ENCODE assay signal across 9 mouse cellular contexts in the genomic region with DNA sequence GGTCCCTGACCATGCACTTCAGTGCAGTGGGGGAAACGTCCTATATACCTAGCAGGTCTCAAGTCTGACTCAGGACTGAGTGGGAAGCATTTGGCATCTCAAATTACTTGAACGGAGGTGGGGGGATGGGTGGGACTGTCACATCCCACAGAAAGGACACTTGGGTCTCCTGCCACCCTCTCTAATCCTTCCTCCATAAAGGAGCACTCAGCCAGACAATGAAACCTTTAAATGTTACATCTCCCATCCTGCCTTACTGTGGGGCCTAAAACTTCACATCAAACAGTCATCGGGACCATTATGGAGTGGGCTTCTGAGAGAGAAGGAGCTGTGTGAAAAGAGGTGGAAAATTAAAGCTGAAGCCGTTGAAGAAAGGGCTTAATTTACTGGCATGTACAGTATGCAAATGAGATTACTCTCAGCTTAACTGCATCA.
DNase-seq lines count a peak whose midpoint lies in the region; ATAC-seq and TF ChIP-seq lines count a peak whose summit lies in the region.
"Had no signal": no experiment of that assay in that cellular context is flagged by ENCODE, and none has a peak within 500 bp of the region (broad histone marks: within the 10 kb centered on the region; RNA-seq: fewer than 3 reads in every experiment).

No protein-coding gene starts in this region.

- no peaks in the 10 kb centered on the region for H3K27me3 ChIP-seq in heart, embryonic 14.5 days (ENCODE audit: control insufficient read depth, insufficient read depth, low read length)

- 11% methylated on average over 4 of the region's 4 CpGs for WGBS in heart, embryonic 14.5 days

- DNase-seq in heart, postnatal 14 days, result no peak
- peak; percentile 37 for DNase-seq in 416B (ENCODE audit: low read depth)
- DNase-seq in embryo, embryonic 11 days, result peak; percentile 67
- DNase-seq in layer of hippocampus, adult 2 months (ENCODE audit: low spot score in 2 of 2), result no peak
- DNase-seq in cerebellum, adult 11 months, result no peak
- no peak for DNase-seq in urinary bladder, postnatal 4 days (ENCODE audit: low spot score in 2 of 2)

- peaks cover 38 to 91% of the 10 kb centered on the region in 2 experiments for H3K4me1 ChIP-seq in heart, embryonic 14.5 days (ENCODE audit: control insufficient read depth in 2 of 2, insufficient read depth in 2 of 2, low read length in 2 of 2)

- peak overlapping the region; percentile 62 for H3K9ac ChIP-seq in heart, embryonic 14.5 days (ENCODE audit: low read length)
- H3K9ac ChIP-seq: liver, embryonic 12.5 days had no signal

- peak overlapping the region; percentile 59 for H3K4me2 ChIP-seq in heart, embryonic 14.5 days (ENCODE audit: low read length)
- H3K4me2 ChIP-seq: liver, embryonic 12.5 days had no signal

- intact Hi-C loops in heart, postnatal 14 days (cut with DNase I), result loop anchor here (5.0 kb wide), 2 partner anchors 144 to 229 kb away; no protein-coding TSS in a partner anchor

- peak overlapping the region; percentile 89 to 95 for H3K27ac ChIP-seq in heart, embryonic 14.5 days (replicated peaks in 1 of 2; ENCODE audit: control insufficient read depth in 1 of 2, insufficient read depth in 1 of 2, low read depth in 2 of 2, low read length in 2 of 2)
- H3K27ac ChIP-seq in layer of hippocampus, adult 2 months, result no peak overlapping the region
- H3K27ac ChIP-seq: liver, embryonic 12.5 days had no signal

- 0 out of 4 replicates have a peak overlapping the region, but pooled peaks of 1 of the 2 experiments have one; percentile 1 for H3K4me3 ChIP-seq in heart, embryonic 14.5 days (ENCODE audit: control insufficient read depth in 1 of 2, insufficient read depth in 1 of 2, low read depth in 1 of 2, low read length in 2 of 2)
- H3K4me3 ChIP-seq in layer of hippocampus, adult 2 months, result no peak overlapping the region
- H3K4me3 ChIP-seq: liver, embryonic 12.5 days had no signal

- no peaks in the 10 kb centered on the region for H3K36me3 ChIP-seq in heart, embryonic 14.5 days (ENCODE audit: control insufficient read depth, insufficient read depth, low read length)
- H3K36me3 ChIP-seq: liver, embryonic 12.5 days had no signal

- no peak for ATAC-seq in heart, embryonic 14.5 days (ENCODE audit: insufficient number of reproducible peaks, insufficient read depth, low FRiP score, low read depth)
- ATAC-seq in inflammation-experienced regulatory T-cells, adult 6 months, result peak; percentile 6
- ATAC-seq: liver, embryonic 12.5 days had no signal

- no peak for TF ChIP-seq CTCF in layer of hippocampus, adult 2 months (conservative IDR thresholded peaks at IDR 0.05)

- H3K9me3 ChIP-seq in heart, embryonic 14.5 days (ENCODE audit: control insufficient read depth, low read length), result no peaks in the 10 kb centered on the region
- H3K9me3 ChIP-seq: liver, embryonic 12.5 days had no signal

Comparison
In these comparisons a context has a peak if more than half of its experiments do, and no peak if none do; other contexts are left out.
1. DNase-seq: peak in 416B (single experiment) and embryo, embryonic 11 days (single experiment); none in heart, postnatal 14 days (0 of 2), layer of hippocampus, adult 2 months (0 of 2), cerebellum, adult 11 months (single experiment) and urinary bladder, postnatal 4 days (0 of 2).